Mouse (Mus musculus): ENCODE data around the gene Gm3250.

GRCm38 (mm10) chr10:77788621-77789020, 6.3 kb upstream of the Gm3250 start:
- TF ChIP-seq USF1 (IDR thresholded peaks at IDR 0.05; ENCODE audit: low read depth) (no peak), E2F4 (IDR thresholded peaks at IDR 0.05; ENCODE audit: insufficient read depth) (no peak), TCF3 (IDR thresholded peaks at IDR 0.05; ENCODE audit: insufficient read length, low read depth) (no peak), MAX (IDR thresholded peaks at IDR 0.05; ENCODE audit: low read depth) (no peak), REST (IDR thresholded peaks at IDR 0.05; ENCODE audit: insufficient read depth, insufficient read length) (no peak), POLR2A (IDR thresholded peaks at IDR 0.05; ENCODE audit: insufficient read length, low read depth) (no peak), MYOD1 (IDR thresholded peaks at IDR 0.05; ENCODE audit: control insufficient read depth in 1 of 3, insufficient read length in 2 of 3, low read depth in 2 of 3) (no peak), MYOG (IDR thresholded peaks at IDR 0.05; ENCODE audit: control insufficient read depth in 1 of 3, insufficient read depth in 1 of 3, insufficient read length in 2 of 3, low read depth in 2 of 3) (no peak), POLR2AphosphoS2 (IDR thresholded peaks at IDR 0.05; ENCODE audit: insufficient read length, low read depth) (no peak), TCF12 (IDR thresholded peaks at IDR 0.05; ENCODE audit: insufficient read depth, poor library complexity, severe bottlenecking) (no peak)

Data from myocyte (in vitro differentiated cells).